Mouse (Mus musculus) liver, embryonic 11.5 days (tissue): ENCODE results near the gene Ppfia1. TPM values are rescaled to one million over a fixed set of nuclear protein-coding genes. Genes with fewer than 3 reads are reported as not detected.
A peak's percentile ranks its signal among the peaks of the same experiment; 100 is the strongest.

Source experiments
- ATAC-seq: fragments of 200-750 bp; cut with Nextera tagmentation; replicated peaks from 2 replicates; pipeline ENCODE4 v1.8.0; 2017; ENCODE audit warnings: moderate number of reproducible peaks, mild to moderate bottlenecking, moderate TSS enrichment, moderate library complexity; ENCODE audit not compliant: low FRiP score
- DNase-seq: peaks from one replicate; pipeline ENCODE4 v3.0.0-alpha.2; 2017; ENCODE audit warnings: low spot score
- H3K27ac ChIP-seq: fragments of 300-500 bp; sonication (generic); 2 replicates; pipeline ENCODE4 v1.5.1; 2014; ENCODE audit warnings: mild to moderate bottlenecking, low read depth, low read length, control low read depth
- H3K27me3 ChIP-seq: fragments of 300-500 bp; sonication (generic); replicated peaks from 2 replicates; pipeline ENCODE4 v1.6.1; 2014; ENCODE audit warnings: low read length, mixed read lengths; ENCODE audit not compliant: control insufficient read depth, insufficient read depth
- H3K36me3 ChIP-seq: fragments of 300-500 bp; sonication (generic); 2 replicates; pipeline ENCODE4 v1.6.1; 2014; ENCODE audit warnings: mild to moderate bottlenecking, low read length, moderate library complexity, mixed read lengths; ENCODE audit not compliant: control insufficient read depth, insufficient read depth
- H3K4me1 ChIP-seq: fragments of 300-500 bp; sonication (generic); replicated peaks from 2 replicates; pipeline ENCODE4 v1.6.1; 2014; ENCODE audit warnings: low read length, mixed read lengths; ENCODE audit not compliant: control insufficient read depth, insufficient read depth
- H3K4me2 ChIP-seq: fragments of 300-500 bp; sonication (generic); 2 replicates; pipeline ENCODE4 v1.6.1; 2014; ENCODE audit warnings: mild to moderate bottlenecking, control low read depth, moderate library complexity
- H3K4me3 ChIP-seq: fragments of 300-500 bp; sonication (generic); 2 replicates; pipeline ENCODE4 v1.5.1; 2014; ENCODE audit warnings: low read depth, low read length, control low read depth
- H3K9ac ChIP-seq: fragments of 300-500 bp; sonication (generic); 2 replicates; pipeline ENCODE4 v1.6.1; 2014; ENCODE audit warnings: low read depth, low read length, control low read depth
- H3K9me3 ChIP-seq: fragments of 300-500 bp; sonication (generic); 2 replicates; pipeline ENCODE4 v1.6.1; 2016; ENCODE audit warnings: low read length, inconsistent platforms, mixed read lengths; ENCODE audit not compliant: control insufficient read depth
- WGBS: fragments of 180-500 bp; shearing (Covaris S2); extraction: QIAGEN DNeasy Blood & Tissue Kit; methylation state at CpG from one replicate; pipeline ENCODE4 v1.1.7; 2014; 5-methylcytosine and 5-hydroxymethylcytosine counted together
- polyA plus RNA-seq: library from polyadenylated mRNA; unstranded; fragments of >200 nt; fragmentation: Nextera tagmentation; extraction: Ambion mirVana; gene quantifications from 2 replicates; pipeline ENCODE4 v1.2.1, GENCODE M21; 2014

Ppfia1 gene
- polyA plus RNA-seq, 1 experiment from 2014 or later = 45.4 TPM

DNA sequence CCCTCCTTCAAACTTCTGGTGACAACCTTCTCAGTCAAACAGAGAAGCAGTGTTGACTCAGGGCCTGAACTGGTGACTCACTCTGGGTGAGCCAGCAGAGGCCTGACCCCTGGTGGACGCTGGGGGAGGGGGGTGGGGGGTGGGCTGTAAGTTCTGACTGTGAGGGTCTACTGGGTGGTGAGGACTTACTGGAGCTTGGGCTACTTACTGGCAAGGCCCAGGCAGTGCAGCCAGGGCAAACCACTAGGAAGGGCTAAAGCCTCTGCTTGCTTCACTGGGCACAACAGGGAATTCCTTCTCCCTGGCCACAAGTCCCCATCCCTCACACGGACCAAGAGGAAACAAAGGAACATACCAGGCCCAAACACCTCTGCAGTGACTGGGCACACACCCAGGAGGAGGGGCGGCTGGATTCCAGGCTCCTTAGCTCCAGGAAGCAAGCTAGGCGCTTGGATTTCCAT is 84.3 kb downstream of the Ppfia1 start:
- Histone ChIP-seq H3K4me3 (peak overlapping the region; percentile 81), H3K4me1 (peaks cover 15% of the 10 kb centered on the region), H3K9ac (peak overlapping the region; percentile 80), H3K4me2 (peak overlapping the region; percentile 78), H3K36me3 (peaks cover 12% of the 10 kb centered on the region; the same call in 1 of the 2 replicates), H3K9me3 (no peaks in the 10 kb centered on the region), H3K27ac (peak overlapping the region; percentile 68), H3K27me3 (no peaks in the 10 kb centered on the region)
- WGBS = 41% methylated on average over 4 of the region's 4 CpGs
- ATAC-seq = no peak
- no peak for DNase-seq

DNA sequence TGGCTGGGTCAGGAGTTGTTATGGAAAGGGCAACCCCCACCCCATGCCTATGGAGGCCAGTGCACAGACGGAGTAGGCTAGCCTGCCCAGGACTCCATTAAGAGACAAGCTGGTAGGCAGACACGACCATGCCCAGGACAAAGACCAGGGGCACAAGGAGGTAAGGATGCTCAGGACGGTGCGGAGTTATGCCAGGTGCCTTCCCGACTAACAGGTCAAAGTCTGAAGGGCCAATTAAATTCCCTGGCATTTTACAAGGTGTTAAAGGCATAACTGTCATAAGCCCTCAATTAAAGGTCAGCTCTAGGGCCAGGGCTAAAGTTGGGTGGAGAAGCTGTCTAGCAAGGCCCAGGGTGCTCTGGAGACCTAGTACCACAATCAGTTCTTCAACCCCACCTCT is 84.8 kb downstream of the Ppfia1 start:
- DNase-seq = no peak
- Histone ChIP-seq H3K9me3 (no peaks in the 10 kb centered on the region), H3K4me3 (peak overlapping the region; percentile 81; the same call in 1 of the 2 replicates), H3K4me2 (peak overlapping the region; percentile 78), H3K9ac (0 out of 2 replicates have a peak overlapping the region, but pooled peaks have one; percentile 14), H3K4me1 (peaks cover 15% of the 10 kb centered on the region), H3K27ac (0 out of 2 replicates have a peak overlapping the region, but pooled peaks have one; percentile 68), H3K27me3 (no peaks in the 10 kb centered on the region), H3K36me3 (peaks cover 15% of the 10 kb centered on the region; the same call in 1 of the 2 replicates)
- 87% methylated on average over 5 of the region's 5 CpGs for WGBS
- ATAC-seq = no peak

DNA sequence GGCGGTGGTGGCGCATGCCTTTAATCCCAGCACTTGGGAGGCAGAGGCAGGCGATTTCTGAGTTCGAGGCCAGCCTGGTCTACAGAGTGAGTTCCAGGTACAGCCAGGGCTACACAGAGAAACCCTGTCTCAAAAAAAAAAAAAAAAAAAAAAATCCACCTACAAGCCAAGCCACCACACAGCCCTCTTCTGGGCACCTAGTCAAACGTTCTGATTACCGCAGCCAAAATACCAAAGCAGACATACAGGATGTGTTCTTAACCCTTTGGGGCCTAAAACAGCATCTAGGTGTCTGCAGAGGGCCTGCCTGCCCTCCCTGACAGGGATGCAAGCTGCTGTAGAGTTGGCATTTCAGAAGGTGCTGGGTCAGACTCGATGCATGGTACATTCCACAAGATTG is 91.0 kb downstream of the Ppfia1 start:
- no peak for ATAC-seq
- Histone ChIP-seq H3K27ac (no peak overlapping the region), H3K4me2 (no peak overlapping the region), H3K9ac (no peak overlapping the region), H3K4me1 (no peaks in the 10 kb centered on the region), H3K4me3 (no peak overlapping the region), H3K9me3 (no peaks in the 10 kb centered on the region), H3K36me3 (peaks cover 65% of the 10 kb centered on the region), H3K27me3 (no peaks in the 10 kb centered on the region)
- no peak for DNase-seq
- WGBS = 86% methylated on average over 7 of the region's 7 CpGs

DNA sequence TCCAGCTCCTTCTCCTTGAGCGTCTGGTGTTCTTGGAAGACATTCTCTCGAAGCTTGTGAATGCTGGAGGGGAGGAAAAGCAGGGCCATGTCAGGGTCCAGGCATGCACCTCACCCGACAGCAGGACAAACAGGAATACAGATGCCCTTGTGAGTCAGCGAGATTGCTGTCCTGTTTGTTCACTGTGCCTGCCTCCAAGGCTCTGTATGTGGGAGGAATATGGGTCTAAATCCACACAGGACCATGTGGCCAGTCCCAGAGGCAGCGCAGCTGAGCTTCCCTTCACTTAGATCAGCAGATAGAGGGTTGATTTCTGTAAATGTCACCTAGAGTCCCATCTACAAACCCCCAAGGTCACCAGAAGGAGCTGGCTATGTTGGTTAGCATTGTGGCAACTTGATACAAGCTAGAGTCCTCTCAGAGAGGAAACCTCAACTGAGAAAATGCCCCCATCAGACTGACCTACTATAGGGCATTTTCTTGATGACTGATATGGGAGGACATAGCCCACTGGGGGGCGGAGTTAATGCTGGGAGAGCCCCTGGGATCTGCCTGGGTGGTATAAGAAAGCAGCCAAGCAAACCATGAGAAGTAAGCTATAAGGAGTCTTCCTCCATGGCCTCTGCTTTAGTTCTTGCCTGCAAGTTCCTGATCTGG is 92.2 kb downstream of the Ppfia1 start:
- Histone ChIP-seq H3K4me1 (no peaks in the 10 kb centered on the region), H3K27me3 (no peaks in the 10 kb centered on the region), H3K9ac (no peak overlapping the region), H3K9me3 (no peaks in the 10 kb centered on the region), H3K27ac (no peak overlapping the region), H3K36me3 (peaks cover 74% of the 10 kb centered on the region), H3K4me3 (no peak overlapping the region), H3K4me2 (no peak overlapping the region)
- no peak for DNase-seq
- no peak for ATAC-seq
- 89% methylated on average over 6 of the region's 6 CpGs for WGBS

DNA sequence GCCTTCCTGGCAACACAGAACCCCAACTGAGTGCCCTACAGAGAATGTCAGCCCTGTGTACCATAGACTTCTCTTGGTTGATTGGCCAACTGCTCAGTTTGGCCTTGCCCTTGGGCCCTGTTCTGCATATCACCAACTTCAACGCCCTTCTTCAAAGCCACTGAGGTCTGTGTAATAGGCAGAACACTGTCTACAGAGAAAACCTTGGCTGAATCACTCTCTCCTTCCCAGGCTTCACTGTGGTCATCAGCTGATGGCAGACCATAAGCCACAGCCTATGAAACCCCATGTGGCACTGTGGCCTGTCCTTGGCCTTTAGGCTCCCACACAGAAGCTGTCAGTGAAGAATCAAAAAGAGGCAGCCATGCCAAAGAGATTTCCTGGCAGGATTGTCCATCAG is 94.6 kb downstream of the Ppfia1 start:
- ATAC-seq (no peak), DNase-seq (no peak)
- 92% methylated on average over 1 of the region's 1 CpGs for WGBS
- Histone ChIP-seq H3K9ac (no peak overlapping the region), H3K36me3 (peaks cover 78% of the 10 kb centered on the region), H3K4me3 (no peak overlapping the region), H3K4me2 (no peak overlapping the region), H3K9me3 (no peaks in the 10 kb centered on the region), H3K4me1 (no peaks in the 10 kb centered on the region), H3K27me3 (no peaks in the 10 kb centered on the region), H3K27ac (no peak overlapping the region)

DNA sequence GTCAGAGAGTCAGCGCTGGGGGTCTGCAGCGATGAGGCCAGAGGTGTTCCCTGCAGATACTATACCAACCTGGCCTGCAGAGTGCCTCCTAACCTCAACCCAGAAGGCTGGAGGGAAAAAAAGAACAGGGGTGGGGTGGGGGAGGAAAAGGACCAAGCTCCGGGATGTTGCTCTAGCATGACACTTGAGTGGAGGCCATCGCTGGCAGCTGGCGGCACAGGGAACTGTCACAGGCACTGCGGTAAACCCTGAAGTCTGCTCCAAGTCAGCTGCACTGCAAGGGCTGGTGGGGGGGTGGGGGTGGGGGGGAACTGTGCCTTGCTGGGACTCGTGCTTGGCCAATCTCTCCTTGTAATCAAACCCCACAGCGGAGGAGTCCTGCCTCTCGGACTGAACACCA is 102.9 kb downstream of the Ppfia1 start:
- Histone ChIP-seq H3K27ac (no peak overlapping the region), H3K4me3 (no peak overlapping the region), H3K9me3 (no peaks in the 10 kb centered on the region), H3K9ac (no peak overlapping the region), H3K4me1 (no peaks in the 10 kb centered on the region), H3K4me2 (no peak overlapping the region), H3K36me3 (peaks cover 50% of the 10 kb centered on the region), H3K27me3 (no peaks in the 10 kb centered on the region)
- DNase-seq (no peak), ATAC-seq (no peak)
- 91% methylated on average over 9 of the region's 9 CpGs for WGBS

DNA sequence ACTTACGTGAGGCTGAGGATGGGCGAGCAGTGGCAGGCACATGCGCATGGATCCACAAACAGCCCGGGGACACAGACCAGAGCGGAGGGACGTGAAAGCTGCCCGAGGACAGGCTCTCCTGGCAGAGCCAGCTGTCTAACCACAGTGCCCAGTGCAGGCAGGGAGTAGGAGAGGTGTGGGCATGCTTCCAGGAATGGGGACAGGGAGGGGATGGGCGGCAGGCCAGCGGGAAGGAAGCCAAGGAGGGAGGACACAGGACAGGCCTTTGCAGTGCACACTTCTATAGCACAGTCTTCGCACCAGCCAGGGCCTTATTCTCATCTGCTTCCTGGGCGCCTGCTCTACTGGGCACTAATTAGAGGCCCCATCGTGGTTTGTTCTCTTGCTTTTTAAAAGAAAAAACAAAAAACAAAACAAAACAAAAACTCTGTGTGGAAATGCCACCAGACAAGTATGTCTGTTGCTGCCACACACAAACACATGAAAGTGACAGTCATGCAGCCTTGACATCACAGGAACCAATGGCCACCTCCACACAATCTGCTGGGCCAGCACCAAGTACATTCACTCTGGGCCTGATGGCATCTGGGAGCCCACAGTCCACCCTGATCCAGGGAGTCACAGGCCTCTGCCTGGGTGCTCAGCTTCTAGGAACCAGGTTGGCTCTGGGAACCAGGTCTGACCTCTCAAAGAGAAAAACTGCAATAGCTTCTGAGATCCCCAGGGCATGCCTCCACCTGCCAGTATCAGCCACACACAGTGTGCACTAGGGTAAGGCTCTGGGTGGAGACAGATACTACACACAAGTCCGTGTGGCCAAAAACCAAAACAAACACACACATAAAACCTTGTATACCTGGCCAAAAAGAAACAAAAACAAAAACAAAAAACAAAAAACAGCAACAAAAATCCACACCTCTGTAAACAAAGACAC is 103.6 kb downstream of the Ppfia1 start:
- 91% methylated on average over 13 of the region's 13 CpGs for WGBS
- Histone ChIP-seq H3K4me1 (no peaks in the 10 kb centered on the region), H3K27me3 (no peaks in the 10 kb centered on the region), H3K36me3 (peaks cover 53% of the 10 kb centered on the region), H3K4me2 (no peak overlapping the region), H3K4me3 (no peak overlapping the region), H3K9ac (no peak overlapping the region), H3K27ac (no peak overlapping the region), H3K9me3 (no peaks in the 10 kb centered on the region)
- no peak for DNase-seq
- ATAC-seq = no peak

DNA sequence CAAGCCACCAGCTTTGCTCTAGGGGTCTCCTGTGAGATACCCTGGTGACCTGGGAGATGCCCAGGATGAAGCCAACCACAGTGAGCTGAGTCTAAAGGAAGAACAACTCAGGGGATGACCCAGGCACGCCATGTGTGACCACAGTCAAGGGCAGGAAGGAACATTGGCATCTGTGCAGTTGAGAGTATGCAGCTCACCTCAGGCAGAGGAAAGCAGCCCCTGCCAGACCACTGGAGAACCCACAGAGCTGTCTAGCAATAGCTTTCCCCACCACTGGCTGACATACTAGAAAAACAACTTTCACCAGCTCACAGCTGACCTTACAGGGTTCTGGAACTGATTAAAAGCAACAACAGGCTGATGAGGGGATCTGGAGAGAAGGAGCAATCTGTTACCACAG is 105.3 kb downstream of the Ppfia1 start:
- H3K4me2 ChIP-seq = no peak overlapping the region
- peaks cover 43% of the 10 kb centered on the region for H3K36me3 ChIP-seq
- no peaks in the 10 kb centered on the region for H3K27me3 ChIP-seq
- H3K9ac ChIP-seq = no peak overlapping the region
- no peak for ATAC-seq
- DNase-seq = no peak
- WGBS = 83% methylated on average over 1 of the region's 1 CpGs
- no peak overlapping the region for H3K4me3 ChIP-seq
- no peaks in the 10 kb centered on the region for H3K4me1 ChIP-seq
- no peaks in the 10 kb centered on the region for H3K9me3 ChIP-seq
- no peak overlapping the region for H3K27ac ChIP-seq
